26 mouse cellular contexts compared by ENCODE assay signal in genomic region chr8:72329116-72329515, GRCm38 (mm10).
"Had no signal": no experiment of that assay in that cellular context is flagged by ENCODE, and none has a peak within 500 bp of the region (broad histone marks: within the 10 kb centered on the region; RNA-seq: fewer than 3 reads in every experiment).

No protein-coding gene starts in this region.

- H3K4me3 ChIP-seq: embryonic facial prominence, embryonic 10.5 days; embryonic facial prominence, embryonic 12.5 days; embryonic facial prominence, embryonic 13.5 days; embryonic facial prominence, embryonic 15.5 days; erythroblast, embryonic 14.5 days; forebrain, embryonic 10.5 days; forebrain, embryonic 12.5 days; forebrain, embryonic 13.5 days; forebrain, embryonic 15.5 days; gastrocnemius, adult 2 months; heart, adult 2 months; heart, embryonic 10.5 days had no signal

- H3K9ac ChIP-seq: embryonic facial prominence, embryonic 12.5 days; embryonic facial prominence, embryonic 13.5 days; embryonic facial prominence, embryonic 15.5 days; forebrain, embryonic 12.5 days; forebrain, embryonic 13.5 days; forebrain, embryonic 15.5 days; forebrain, postnatal 0 days had no signal

- H3K36me3 ChIP-seq: embryonic facial prominence, embryonic 10.5 days; embryonic facial prominence, embryonic 12.5 days; embryonic facial prominence, embryonic 13.5 days; embryonic facial prominence, embryonic 15.5 days; forebrain, embryonic 10.5 days; forebrain, embryonic 12.5 days; forebrain, embryonic 15.5 days; heart, embryonic 10.5 days had no signal

- H3K4me1 ChIP-seq: embryonic facial prominence, embryonic 12.5 days; embryonic facial prominence, embryonic 13.5 days; embryonic facial prominence, embryonic 15.5 days; forebrain, embryonic 12.5 days; forebrain, embryonic 13.5 days; forebrain, embryonic 15.5 days had no signal

- ATAC-seq: forebrain, embryonic 13.5 days; forebrain, embryonic 14.5 days; forebrain, embryonic 15.5 days; forebrain, postnatal 0 days had no signal

- H3K27ac ChIP-seq: embryonic facial prominence, embryonic 10.5 days; embryonic facial prominence, embryonic 12.5 days; embryonic facial prominence, embryonic 13.5 days; embryonic facial prominence, embryonic 15.5 days; forebrain, embryonic 10.5 days; forebrain, embryonic 12.5 days; forebrain, embryonic 13.5 days; forebrain, embryonic 15.5 days; gastrocnemius, adult 2 months; heart, adult 2 months; heart, embryonic 10.5 days had no signal

- H3K27me3 ChIP-seq: embryonic facial prominence, embryonic 12.5 days; embryonic facial prominence, embryonic 15.5 days; forebrain, embryonic 12.5 days; forebrain, embryonic 13.5 days; forebrain, embryonic 15.5 days had no signal

- DNase-seq: cerebellum, adult 9-11 months; cerebellum, postnatal 10 days; cerebellum, postnatal 14 days; cerebellum, postnatal 25 days; cerebellum, postnatal 36 days; embryo, embryonic 11 days; forebrain, postnatal 0 days; gastrocnemius, adult 2 months; gastrocnemius, postnatal 10 days; gastrocnemius, postnatal 14 days; gastrocnemius, postnatal 25 days; gastrocnemius, postnatal 36 days; heart, adult 11 months; heart, adult 18-20 months; heart, adult 2 months had no signal

- H3K9me3 ChIP-seq: embryonic facial prominence, embryonic 10.5 days; embryonic facial prominence, embryonic 12.5 days; embryonic facial prominence, embryonic 13.5 days; embryonic facial prominence, embryonic 15.5 days; forebrain, embryonic 10.5 days; forebrain, embryonic 12.5 days; forebrain, embryonic 13.5 days; forebrain, embryonic 15.5 days; heart, embryonic 10.5 days had no signal

- H3K4me2 ChIP-seq: embryonic facial prominence, embryonic 12.5 days; embryonic facial prominence, embryonic 13.5 days; embryonic facial prominence, embryonic 15.5 days; forebrain, embryonic 12.5 days; forebrain, embryonic 13.5 days; forebrain, embryonic 15.5 days had no signal
